21 mouse cellular contexts compared by ENCODE assay signal in the genomic region with DNA sequence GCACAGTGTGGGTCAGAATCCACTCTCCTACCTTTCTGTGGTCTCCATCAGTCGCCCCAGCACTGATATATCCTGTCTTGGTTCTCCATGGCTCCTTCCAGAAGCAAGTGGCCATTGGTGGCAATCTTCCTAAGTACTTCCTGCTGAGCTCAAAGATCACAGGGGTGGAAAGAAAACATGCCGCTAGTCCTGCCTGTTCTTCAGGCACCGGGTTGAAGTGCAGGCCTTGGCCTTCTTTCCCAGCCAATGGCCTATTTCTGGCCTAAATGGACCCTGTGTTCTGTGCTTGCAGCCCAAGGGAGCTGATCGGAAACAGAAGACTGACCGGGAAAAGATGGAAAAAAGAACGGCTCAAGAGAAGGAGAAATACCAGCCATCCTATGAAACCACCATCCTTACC. TPM values are rescaled to one million over a fixed set of nuclear protein-coding genes. Genes with fewer than 3 reads are reported as not detected.
"Had no signal": no experiment of that assay in that cellular context is flagged by ENCODE, and none has a peak within 500 bp of the region (broad histone marks: within the 10 kb centered on the region; RNA-seq: fewer than 3 reads in every experiment).

No protein-coding gene starts in this region.

- DNase-seq: layer of hippocampus, adult 9-11 months; liver; liver, postnatal 0 days; lung, embryonic 14.5 days; retina, postnatal 1 day; right cerebral cortex, postnatal 25 days; spleen, adult 18-20 months; thymus, postnatal 25 days had no signal

- H3K4me3 ChIP-seq: hindbrain, embryonic 15.5 days; layer of hippocampus, adult 2 months; limb, embryonic 10.5 days; limb, embryonic 13.5 days; midbrain, embryonic 12.5 days; midbrain, embryonic 15.5 days; neural tube, embryonic 13.5 days; stomach, embryonic 15.5 days had no signal

- ATAC-seq: liver, postnatal 0 days; lung, postnatal 0 days; midbrain, embryonic 15.5 days had no signal

- H3K4me1 ChIP-seq: hindbrain, embryonic 15.5 days; limb, embryonic 10.5 days; limb, embryonic 13.5 days; midbrain, embryonic 12.5 days; midbrain, embryonic 15.5 days; neural tube, embryonic 13.5 days had no signal

- H3K27ac ChIP-seq: hindbrain, embryonic 15.5 days; layer of hippocampus, adult 2 months; limb, embryonic 10.5 days; limb, embryonic 13.5 days; liver, embryonic 14.5 days; macrophage; midbrain, embryonic 12.5 days; midbrain, embryonic 15.5 days; neural tube, embryonic 13.5 days; stomach, embryonic 15.5 days had no signal

- H3K27me3 ChIP-seq: hindbrain, embryonic 15.5 days; limb, embryonic 13.5 days; midbrain, embryonic 12.5 days; midbrain, embryonic 15.5 days; neural tube, embryonic 13.5 days; stomach, embryonic 15.5 days had no signal

- H3K4me2 ChIP-seq: hindbrain, embryonic 15.5 days; limb, embryonic 13.5 days; lung, embryonic 14.5 days; midbrain, embryonic 12.5 days; midbrain, embryonic 15.5 days; neural tube, embryonic 13.5 days; stomach, embryonic 15.5 days had no signal

- H3K9ac ChIP-seq: hindbrain, embryonic 15.5 days; limb, embryonic 13.5 days; liver, embryonic 14.5 days; liver, postnatal 0 days; lung, embryonic 14.5 days; midbrain, embryonic 12.5 days; midbrain, embryonic 15.5 days; neural tube, embryonic 13.5 days; stomach, embryonic 15.5 days had no signal

- H3K9me3 ChIP-seq: hindbrain, embryonic 15.5 days; limb, embryonic 10.5 days; limb, embryonic 13.5 days; midbrain, embryonic 12.5 days; midbrain, embryonic 15.5 days; neural tube, embryonic 13.5 days; stomach, embryonic 15.5 days had no signal

- H3K36me3 ChIP-seq: hindbrain, embryonic 15.5 days; limb, embryonic 10.5 days; limb, embryonic 13.5 days; midbrain, embryonic 12.5 days; midbrain, embryonic 15.5 days; neural tube, embryonic 13.5 days; stomach, embryonic 15.5 days had no signal

RNA-seq across cellular contexts. Expression of a gene that starts 31.0 kb away (rescaled TPM):
- total RNA-seq: megakaryocyte, adult 5-6 weeks; neutrophil, adult 5-6 weeks had no signal
